Mouse (Mus musculus) liver, embryonic 11.5 days (tissue): ENCODE measurements around the gene Gm14226. TPM values are rescaled to one million over a fixed set of nuclear protein-coding genes. Genes with fewer than 3 reads are reported as not detected.

Source experiments
- ATAC-seq: fragments of 200-750 bp; cut with Nextera tagmentation; replicated peaks from 2 replicates; pipeline ENCODE4 v1.8.0; 2017; ENCODE audit warnings: moderate number of reproducible peaks, mild to moderate bottlenecking, moderate TSS enrichment, moderate library complexity; ENCODE audit not compliant: low FRiP score
- DNase-seq: peaks from one replicate; pipeline ENCODE4 v3.0.0-alpha.2; 2017; ENCODE audit warnings: low spot score
- H3K27ac ChIP-seq: fragments of 300-500 bp; sonication (generic); 2 replicates; pipeline ENCODE4 v1.5.1; 2014; ENCODE audit warnings: mild to moderate bottlenecking, low read depth, low read length, control low read depth
- H3K27me3 ChIP-seq: fragments of 300-500 bp; sonication (generic); replicated peaks from 2 replicates; pipeline ENCODE4 v1.6.1; 2014; ENCODE audit warnings: low read length, mixed read lengths; ENCODE audit not compliant: control insufficient read depth, insufficient read depth
- H3K36me3 ChIP-seq: fragments of 300-500 bp; sonication (generic); 2 replicates; pipeline ENCODE4 v1.6.1; 2014; ENCODE audit warnings: mild to moderate bottlenecking, low read length, moderate library complexity, mixed read lengths; ENCODE audit not compliant: control insufficient read depth, insufficient read depth
- H3K4me1 ChIP-seq: fragments of 300-500 bp; sonication (generic); replicated peaks from 2 replicates; pipeline ENCODE4 v1.6.1; 2014; ENCODE audit warnings: low read length, mixed read lengths; ENCODE audit not compliant: control insufficient read depth, insufficient read depth
- H3K4me2 ChIP-seq: fragments of 300-500 bp; sonication (generic); 2 replicates; pipeline ENCODE4 v1.6.1; 2014; ENCODE audit warnings: mild to moderate bottlenecking, control low read depth, moderate library complexity
- H3K4me3 ChIP-seq: fragments of 300-500 bp; sonication (generic); 2 replicates; pipeline ENCODE4 v1.5.1; 2014; ENCODE audit warnings: low read depth, low read length, control low read depth
- H3K9ac ChIP-seq: fragments of 300-500 bp; sonication (generic); 2 replicates; pipeline ENCODE4 v1.6.1; 2014; ENCODE audit warnings: low read depth, low read length, control low read depth
- H3K9me3 ChIP-seq: fragments of 300-500 bp; sonication (generic); 2 replicates; pipeline ENCODE4 v1.6.1; 2016; ENCODE audit warnings: low read length, inconsistent platforms, mixed read lengths; ENCODE audit not compliant: control insufficient read depth
- WGBS: fragments of 180-500 bp; shearing (Covaris S2); extraction: QIAGEN DNeasy Blood & Tissue Kit; methylation state at CpG from one replicate; pipeline ENCODE4 v1.1.7; 2014; 5-methylcytosine and 5-hydroxymethylcytosine counted together
- polyA plus RNA-seq: library from polyadenylated mRNA; unstranded; fragments of >200 nt; fragmentation: Nextera tagmentation; extraction: Ambion mirVana; gene quantifications from 2 replicates; pipeline ENCODE4 v1.2.1, GENCODE M21; 2014

Gene Gm14226
- polyA plus RNA-seq, 1 experiment from 2014 or later: 3.1 TPM

- Histone ChIP-seq H3K27ac (no peak overlapping the region), H3K9me3 (no peaks in the 10 kb centered on the region), H3K4me2 (no peak overlapping the region), H3K4me3 (no peak overlapping the region), H3K36me3 (no peaks in the 10 kb centered on the region), H3K4me1 (no peaks in the 10 kb centered on the region), H3K27me3 (no peaks in the 10 kb centered on the region), H3K9ac (no peak overlapping the region)
- no peak for ATAC-seq
- no peak for DNase-seq
- 70% methylated on average over 4 of the region's 4 CpGs for WGBS
Observed at GRCm38 (mm10) chr2:155039956-155040355, 21.9 kb downstream of the Gm14226 start.

GRCm38 (mm10) chr2:155044542-155044941 lies 26.5 kb downstream of the Gm14226 start:
- Histone ChIP-seq H3K4me1 (no peaks in the 10 kb centered on the region), H3K4me3 (no peak overlapping the region), H3K27ac (no peak overlapping the region), H3K27me3 (no peaks in the 10 kb centered on the region), H3K9ac (no peak overlapping the region), H3K9me3 (no peaks in the 10 kb centered on the region), H3K4me2 (no peak overlapping the region), H3K36me3 (no peaks in the 10 kb centered on the region)
- ATAC-seq (no peak), DNase-seq (no peak)
- WGBS: 62% methylated on average over 3 of the region's 3 CpGs

GRCm38 (mm10) chr2:155045075-155045474 lies 27.0 kb downstream of the Gm14226 start:
- no peaks in the 10 kb centered on the region for H3K27me3 ChIP-seq
- H3K36me3 ChIP-seq: no peaks in the 10 kb centered on the region
- H3K27ac ChIP-seq: no peak overlapping the region
- H3K4me1 ChIP-seq: peaks cover 2% of the 10 kb centered on the region
- no peaks in the 10 kb centered on the region for H3K9me3 ChIP-seq
- no peak overlapping the region for H3K9ac ChIP-seq
- ATAC-seq (no peak), DNase-seq (no peak)
- no peak overlapping the region for H3K4me3 ChIP-seq
- 75% methylated on average over 3 of the region's 3 CpGs for WGBS
- H3K4me2 ChIP-seq: no peak overlapping the region

- Histone ChIP-seq H3K27me3 (no peaks in the 10 kb centered on the region), H3K9me3 (no peaks in the 10 kb centered on the region), H3K4me3 (no peak overlapping the region), H3K27ac (no peak overlapping the region), H3K4me2 (no peak overlapping the region), H3K9ac (no peak overlapping the region), H3K36me3 (no peaks in the 10 kb centered on the region), H3K4me1 (peaks cover 11% of the 10 kb centered on the region)
- 78% methylated on average over 2 of the region's 2 CpGs for whole genome bisulfite sequencing
- DNase-seq (no peak), ATAC-seq (no peak)
Observed at GRCm38 (mm10) chr2:155046803-155047202, 28.7 kb downstream of the Gm14226 start.

GRCm38 (mm10) chr2:155047452-155048178 lies 29.5 kb downstream of the Gm14226 start:
- H3K27me3 ChIP-seq: no peaks in the 10 kb centered on the region
- H3K9me3 ChIP-seq: no peaks in the 10 kb centered on the region
- H3K9ac ChIP-seq: no peak overlapping the region
- no peaks in the 10 kb centered on the region for H3K36me3 ChIP-seq
- no peak for ATAC-seq
- 59% methylated on average over 7 of the region's 7 CpGs for WGBS
- no peak overlapping the region for H3K4me2 ChIP-seq
- DNase-seq: no peak
- H3K27ac ChIP-seq: no peak overlapping the region
- no peak overlapping the region for H3K4me3 ChIP-seq
- peaks cover 18% of the 10 kb centered on the region for H3K4me1 ChIP-seq

GRCm38 (mm10) chr2:155050108-155050503 lies 32.0 kb downstream of the Gm14226 start:
- Histone ChIP-seq H3K36me3 (no peaks in the 10 kb centered on the region), H3K4me1 (peaks cover 18% of the 10 kb centered on the region), H3K4me2 (peak overlapping the region; percentile 89), H3K4me3 (peak overlapping the region; percentile 61), H3K27ac (peak overlapping the region; percentile 75), H3K27me3 (no peaks in the 10 kb centered on the region), H3K9me3 (no peaks in the 10 kb centered on the region), H3K9ac (peak overlapping the region; percentile 80)
- WGBS: 26% methylated on average over 5 of the region's 5 CpGs
- DNase-seq (no peak), ATAC-seq (peak; percentile 28; the same call in 1 of the 2 replicates)

- Histone ChIP-seq H3K36me3 (no peaks in the 10 kb centered on the region), H3K27ac (peak overlapping the region; percentile 75), H3K4me3 (peak overlapping the region; percentile 61), H3K4me1 (peaks cover 18% of the 10 kb centered on the region), H3K9me3 (no peaks in the 10 kb centered on the region), H3K9ac (peak overlapping the region; percentile 80), H3K4me2 (peak overlapping the region; percentile 89), H3K27me3 (no peaks in the 10 kb centered on the region)
- WGBS: 2% methylated on average over 45 of the region's 45 CpGs
- DNase-seq (peak; percentile 95), ATAC-seq (peak; percentile 92)
Observed at GRCm38 (mm10) chr2:155050504-155051236, 32.6 kb downstream of the Gm14226 start.

GRCm38 (mm10) chr2:155051622-155052351 lies 33.7 kb downstream of the Gm14226 start:
- Histone ChIP-seq H3K4me2 (peak overlapping the region; percentile 89), H3K4me1 (peaks cover 18% of the 10 kb centered on the region), H3K9me3 (no peaks in the 10 kb centered on the region), H3K4me3 (peak overlapping the region; percentile 61), H3K27me3 (no peaks in the 10 kb centered on the region), H3K9ac (peak overlapping the region; percentile 65), H3K36me3 (no peaks in the 10 kb centered on the region), H3K27ac (peak overlapping the region; percentile 49; the same call in 1 of the 2 replicates)
- WGBS: 21% methylated on average over 9 of the region's 9 CpGs
- ATAC-seq (no peak), DNase-seq (no peak)
